Mouse (Mus musculus) liver, embryonic 14.5 days (tissue): ENCODE results near the gene Hist1h2af.
"Not testable (repeated sequence)": the region's sequence is repeated elsewhere in the genome, so short reads cannot be mapped to it uniquely, and the experiment has no call there.

Experiments used
- CTCF ChIP-seq: IDR thresholded peaks from 2 replicates; pipeline ENCODE4 v1.5.1; 2016; ENCODE audit warnings: antibody characterized with exemption, low read depth, control low read depth
- EP300 ChIP-seq: IDR thresholded peaks from 2 replicates; pipeline ENCODE4 v1.6.1; 2016; ENCODE audit warnings: antibody characterized with exemption, low read depth

DNA sequence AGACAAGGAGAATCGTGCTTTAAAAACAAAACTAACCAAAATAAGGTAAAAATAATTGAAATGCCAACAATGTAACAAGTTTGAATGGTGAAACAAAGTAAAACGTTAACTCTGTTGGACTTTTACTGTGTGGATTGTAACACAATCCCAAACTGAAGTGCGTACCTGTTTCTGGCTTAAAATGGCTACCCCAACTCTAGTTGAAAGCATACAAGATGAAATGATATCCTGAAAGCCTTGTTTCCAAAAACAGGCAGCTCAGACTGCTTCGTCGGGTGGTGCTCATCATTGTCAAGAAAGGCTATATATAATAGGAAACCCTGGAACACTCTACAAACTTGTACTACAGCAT lies 27.8 kb downstream of the Hist1h2af start:
- not testable (repeated sequence) for TF ChIP-seq CTCF, EP300
